Mouse (Mus musculus): ENCODE measurements around the gene Bcl2a1d. TPM values are rescaled to one million over a fixed set of nuclear protein-coding genes. Genes with fewer than 3 reads are reported as not detected.
A peak's percentile ranks its signal among the peaks of the same experiment; 100 is the strongest.
"Not testable (repeated sequence)": the region's sequence is repeated elsewhere in the genome, so short reads cannot be mapped to it uniquely, and the experiment has no call there.

Gene Bcl2a1d
- 18.0 and 18.2 TPM in 2 replicates for polyA plus RNA-seq (2015; fragmentation: Nextera tagmentation; extraction: Ambion mirVana)

DNA sequence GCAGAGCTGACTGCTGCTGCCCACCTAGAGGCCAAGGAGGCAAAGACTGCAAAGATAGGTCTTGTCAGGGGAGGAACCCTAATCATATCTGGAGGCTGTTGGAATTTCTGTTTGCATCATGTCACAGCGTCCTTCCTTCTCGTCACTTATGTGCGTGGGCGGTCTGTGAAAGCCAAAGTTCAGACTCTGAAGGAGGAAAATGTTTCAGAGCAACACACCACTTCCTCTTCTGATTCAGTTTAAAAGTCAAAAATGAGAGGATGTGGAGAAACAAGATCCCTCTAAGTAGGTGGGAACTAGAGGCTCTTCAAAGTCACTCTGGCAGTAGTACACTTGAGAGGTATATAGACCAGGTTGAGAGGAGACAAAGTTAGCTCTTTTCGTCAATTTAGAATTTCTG is at the start of gene Bcl2a1d:
TSS of gene Bcl2a1d (minus strand) at position 187 of the 400 bp plus-strand sequence.
- not testable (repeated sequence) for H3K27me3 ChIP-seq (replicated peaks; ENCODE audit: insufficient read depth, low read length); H3K4me2 ChIP-seq (replicated peaks; ENCODE audit: low read depth, low read length); H3K36me3 ChIP-seq (ENCODE audit: insufficient read depth, low read length); H3K9ac ChIP-seq (replicated peaks; ENCODE audit: low read depth); H3K4me1 ChIP-seq (ENCODE audit: insufficient read depth, low read depth, low read length); H3K9me3 ChIP-seq (ENCODE audit: low read length); H3K4me3 ChIP-seq (ENCODE audit: low read depth, low read length); H3K27ac ChIP-seq (ENCODE audit: low read length)
- DNase-seq (ENCODE audit: low spot score) (peak; percentile 48), ATAC-seq (peak; percentile 30; the same call in 1 of the 2 replicates)
- WGBS: 30% methylated on average over 5 of the region's 5 CpGs

DNA sequence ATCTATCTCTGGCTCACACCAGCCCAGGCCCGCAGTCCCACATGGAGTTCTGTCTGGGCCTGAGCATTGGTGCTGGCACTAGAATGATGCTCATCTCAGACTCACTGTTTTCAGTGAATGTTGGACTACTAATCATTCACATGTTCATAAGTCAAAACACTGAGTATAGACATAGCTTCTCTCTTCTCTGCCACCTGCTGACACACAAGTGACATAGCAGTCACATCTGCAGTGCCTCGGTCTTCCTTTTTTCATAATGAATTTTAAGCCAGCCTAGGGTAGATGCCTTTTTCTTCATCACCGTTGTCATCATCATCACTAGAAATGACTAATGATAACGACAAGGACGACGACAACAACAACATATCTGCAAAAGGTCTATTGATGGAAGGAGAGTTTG is 38.5 kb upstream of the Bcl2a1d start:
- H3K9ac ChIP-seq (replicated peaks; ENCODE audit: low read depth); H3K4me3 ChIP-seq (ENCODE audit: low read depth, low read length); H3K36me3 ChIP-seq (ENCODE audit: insufficient read depth, low read length); H3K27me3 ChIP-seq (replicated peaks; ENCODE audit: insufficient read depth, low read length); ATAC-seq; H3K4me2 ChIP-seq (replicated peaks; ENCODE audit: low read depth, low read length); H3K27ac ChIP-seq (ENCODE audit: low read length); H3K9me3 ChIP-seq (ENCODE audit: low read length); DNase-seq (ENCODE audit: low spot score); H3K4me1 ChIP-seq (ENCODE audit: insufficient read depth, low read depth, low read length): not testable (repeated sequence)
- WGBS: 80% methylated on average over 2 of the region's 6 CpGs

DNA sequence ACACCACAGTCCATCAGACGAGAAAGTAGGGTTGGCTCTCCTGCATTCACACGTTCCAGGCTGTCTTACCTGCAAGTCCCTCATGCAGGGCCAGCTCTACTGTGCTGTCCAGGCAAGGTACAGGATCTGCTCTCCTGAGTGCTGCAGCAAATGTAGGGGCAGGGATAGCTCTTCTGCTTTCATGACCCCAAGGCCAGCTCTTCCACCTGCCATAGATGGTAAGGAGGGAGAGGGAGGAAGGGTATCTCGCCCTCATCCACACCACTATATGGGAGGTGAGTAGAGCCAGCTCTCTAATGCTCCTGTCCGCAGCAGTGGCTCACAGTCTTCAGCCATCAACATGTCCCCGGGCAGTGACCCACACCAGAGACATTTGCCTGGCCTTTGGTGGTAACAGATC is 37.8 kb upstream of the Bcl2a1d start:
- H3K4me2 ChIP-seq (replicated peaks; ENCODE audit: low read depth, low read length); DNase-seq (ENCODE audit: low spot score); H3K27ac ChIP-seq (ENCODE audit: low read length); H3K27me3 ChIP-seq (replicated peaks; ENCODE audit: insufficient read depth, low read length); ATAC-seq; H3K36me3 ChIP-seq (ENCODE audit: insufficient read depth, low read length); H3K9ac ChIP-seq (replicated peaks; ENCODE audit: low read depth); H3K4me1 ChIP-seq (ENCODE audit: insufficient read depth, low read depth, low read length); H3K9me3 ChIP-seq (ENCODE audit: low read length); H3K4me3 ChIP-seq (ENCODE audit: low read depth, low read length): not testable (repeated sequence)
- WGBS: 77% methylated on average over 4 of the region's 5 CpGs

DNA sequence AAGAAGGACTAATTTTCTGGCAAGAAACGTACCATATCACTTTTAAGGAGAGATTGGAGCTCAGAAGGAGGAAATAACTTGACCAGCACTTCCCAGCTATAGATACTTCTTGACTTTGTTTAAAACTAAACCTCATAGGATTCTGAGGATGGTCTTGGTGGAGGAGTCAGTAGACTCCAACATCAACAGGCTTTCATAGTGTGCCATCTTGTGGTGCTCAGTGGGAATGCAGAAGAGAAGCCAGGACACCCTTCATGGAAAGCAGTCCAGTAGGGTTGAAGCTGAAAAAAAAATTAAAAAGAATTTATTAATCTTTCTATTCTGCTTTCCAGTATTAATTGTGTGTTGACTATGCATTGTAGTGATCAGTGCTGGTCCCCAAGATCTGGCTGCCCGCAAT is 15.0 kb upstream of the Bcl2a1d start:
- not testable (repeated sequence) for H3K4me2 ChIP-seq (replicated peaks; ENCODE audit: low read depth, low read length); DNase-seq (ENCODE audit: low spot score); H3K9me3 ChIP-seq (ENCODE audit: low read length); H3K9ac ChIP-seq (replicated peaks; ENCODE audit: low read depth); H3K27ac ChIP-seq (ENCODE audit: low read length); H3K36me3 ChIP-seq (ENCODE audit: insufficient read depth, low read length); H3K27me3 ChIP-seq (replicated peaks; ENCODE audit: insufficient read depth, low read length); H3K4me3 ChIP-seq (ENCODE audit: low read depth, low read length); H3K4me1 ChIP-seq (ENCODE audit: insufficient read depth, low read depth, low read length)
- ATAC-seq: peak; percentile 41; the same call in 1 of the 2 replicates
- 20% methylated on average over 1 of the region's 2 CpGs for WGBS
- TF ChIP-seq CTCF (IDR thresholded peaks at IDR 0.05): peak; percentile 57

DNA sequence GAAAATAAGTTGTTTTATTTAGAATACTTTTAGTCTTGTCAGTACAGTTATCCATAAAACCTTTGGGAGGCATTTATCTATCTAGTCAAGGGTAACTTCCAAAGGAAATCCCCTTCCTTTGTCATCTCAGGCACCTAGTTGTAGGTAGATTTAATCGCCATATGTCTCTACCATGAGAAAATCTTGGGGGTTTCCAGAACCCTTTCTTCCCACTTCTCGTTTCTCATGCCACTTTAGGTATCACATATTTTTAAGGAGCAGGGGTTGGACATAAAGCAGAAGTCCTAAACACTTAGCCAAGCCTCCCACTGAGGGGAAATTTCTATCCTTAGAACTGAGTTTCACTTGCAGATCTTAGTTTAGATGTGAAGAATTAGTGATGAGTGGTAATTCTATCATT is 14.3 kb upstream of the Bcl2a1d start:
- no CpG with 5 or more reads among the region's 2 CpGs for WGBS
- H3K27ac ChIP-seq (ENCODE audit: low read length); H3K4me2 ChIP-seq (replicated peaks; ENCODE audit: low read depth, low read length); H3K4me3 ChIP-seq (ENCODE audit: low read depth, low read length); ATAC-seq; H3K27me3 ChIP-seq (replicated peaks; ENCODE audit: insufficient read depth, low read length); H3K9ac ChIP-seq (replicated peaks; ENCODE audit: low read depth); H3K9me3 ChIP-seq (ENCODE audit: low read length); DNase-seq (ENCODE audit: low spot score); H3K36me3 ChIP-seq (ENCODE audit: insufficient read depth, low read length); H3K4me1 ChIP-seq (ENCODE audit: insufficient read depth, low read depth, low read length): not testable (repeated sequence)

DNA sequence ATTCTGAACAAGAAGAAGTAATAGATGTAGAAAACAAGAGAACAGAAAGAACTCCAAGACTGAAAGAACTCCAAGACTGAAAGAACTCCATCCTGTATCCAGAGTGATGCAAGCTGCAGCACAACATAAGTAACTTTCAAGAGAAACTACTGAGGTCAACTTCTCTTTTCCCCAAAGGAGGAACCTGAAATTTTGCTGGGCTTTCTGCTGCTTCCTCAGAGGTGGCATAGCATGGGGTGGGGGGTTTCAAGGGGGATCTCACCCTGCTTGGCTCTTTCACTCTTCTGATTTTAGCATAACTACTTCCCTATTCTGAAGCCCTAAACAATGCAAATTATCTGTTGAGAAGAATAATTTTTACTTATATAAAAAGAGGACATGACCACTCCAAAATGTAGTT is 3.6 kb upstream of the Bcl2a1d start:
- not testable (repeated sequence) for H3K9me3 ChIP-seq (ENCODE audit: low read length); H3K27me3 ChIP-seq (replicated peaks; ENCODE audit: insufficient read depth, low read length); H3K4me2 ChIP-seq (replicated peaks; ENCODE audit: low read depth, low read length); H3K36me3 ChIP-seq (ENCODE audit: insufficient read depth, low read length); H3K4me1 ChIP-seq (ENCODE audit: insufficient read depth, low read depth, low read length); DNase-seq (ENCODE audit: low spot score); ATAC-seq; H3K9ac ChIP-seq (replicated peaks; ENCODE audit: low read depth); H3K4me3 ChIP-seq (ENCODE audit: low read depth, low read length); H3K27ac ChIP-seq (ENCODE audit: low read length)

DNA sequence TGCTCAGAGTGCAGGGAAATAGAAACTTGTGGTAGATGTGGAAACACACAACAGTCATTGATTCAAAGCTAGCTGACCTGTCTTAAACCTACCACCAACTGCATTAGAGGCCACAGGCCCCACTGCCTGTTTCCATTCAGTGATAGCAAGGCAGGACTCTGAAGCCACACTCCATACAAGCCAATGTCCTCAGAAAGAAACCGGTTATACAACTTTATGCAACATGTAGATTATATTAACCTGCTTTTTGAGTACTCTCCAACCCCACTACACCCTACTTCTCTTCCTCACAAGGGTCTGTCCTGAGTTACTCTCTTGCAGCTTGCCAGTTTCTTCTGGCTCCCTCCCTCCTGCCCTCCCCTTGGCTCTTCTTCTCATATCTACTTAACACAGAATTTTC is 1.5 kb upstream of the Bcl2a1d start:
- TF ChIP-seq EP300 (IDR thresholded peaks at IDR 0.05): peak; percentile 80
- DNase-seq (ENCODE audit: low spot score) (peak; percentile 90), ATAC-seq (peak; percentile 97)
- WGBS: 64% methylated on average over 1 of the region's 1 CpGs
- not testable (repeated sequence) for H3K4me1 ChIP-seq (ENCODE audit: insufficient read depth, low read depth, low read length); H3K27ac ChIP-seq (ENCODE audit: low read length); H3K4me3 ChIP-seq (ENCODE audit: low read depth, low read length); H3K9ac ChIP-seq (replicated peaks; ENCODE audit: low read depth); H3K27me3 ChIP-seq (replicated peaks; ENCODE audit: insufficient read depth, low read length); H3K36me3 ChIP-seq (ENCODE audit: insufficient read depth, low read length); H3K9me3 ChIP-seq (ENCODE audit: low read length); H3K4me2 ChIP-seq (replicated peaks; ENCODE audit: low read depth, low read length)

DNA sequence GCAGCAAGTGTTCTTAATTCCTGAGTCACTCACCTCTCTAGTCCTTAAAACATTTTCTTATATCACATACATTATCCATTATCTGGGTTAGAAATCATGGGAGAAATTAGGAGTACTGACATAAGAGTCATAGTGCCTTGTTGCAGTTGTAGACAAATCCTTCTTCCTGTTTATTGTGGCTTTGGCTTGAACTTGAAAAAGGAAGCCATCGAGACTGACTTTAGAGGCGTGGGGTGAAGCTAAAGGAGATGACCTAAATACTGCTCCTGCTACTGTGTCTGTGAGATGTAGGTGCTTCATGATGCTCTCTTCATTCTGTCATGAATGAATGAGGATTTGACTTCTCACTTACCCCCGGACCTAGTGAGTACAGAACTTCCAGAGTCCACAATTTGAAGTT is 620 bp upstream of the Bcl2a1d start:
- not testable (repeated sequence) for H3K4me1 ChIP-seq (ENCODE audit: insufficient read depth, low read depth, low read length); H3K4me3 ChIP-seq (ENCODE audit: low read depth, low read length); H3K36me3 ChIP-seq (ENCODE audit: insufficient read depth, low read length); H3K9me3 ChIP-seq (ENCODE audit: low read length); H3K27ac ChIP-seq (ENCODE audit: low read length); H3K9ac ChIP-seq (replicated peaks; ENCODE audit: low read depth); H3K27me3 ChIP-seq (replicated peaks; ENCODE audit: insufficient read depth, low read length); H3K4me2 ChIP-seq (replicated peaks; ENCODE audit: low read depth, low read length); DNase-seq (ENCODE audit: low spot score)
- 0 out of 2 replicates have a peak, but pooled peaks have one; percentile 7 for ATAC-seq
- 37% methylated on average over 1 of the region's 3 CpGs for WGBS

DNA sequence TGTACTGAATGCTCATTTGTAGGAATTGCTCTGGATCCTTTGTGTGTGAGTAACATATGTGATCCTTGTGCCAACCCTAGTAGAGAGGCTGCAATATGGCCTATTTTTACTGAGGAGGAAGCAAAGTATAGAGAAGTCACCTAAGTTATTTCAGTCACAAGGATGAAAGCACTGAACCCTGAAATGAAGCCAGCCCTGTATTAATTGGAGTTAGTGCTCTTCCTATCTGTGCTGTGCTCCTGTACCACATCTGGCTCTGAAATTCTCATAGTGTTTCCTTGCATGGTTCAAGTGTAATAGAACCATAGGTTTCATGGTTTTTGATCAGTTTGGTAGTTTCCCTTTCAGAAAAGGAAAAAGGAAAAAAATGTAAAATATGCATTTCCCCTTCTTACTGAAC is 3.4 kb downstream of the Bcl2a1d start:
- H3K4me3 ChIP-seq (ENCODE audit: low read depth, low read length); H3K36me3 ChIP-seq (ENCODE audit: insufficient read depth, low read length); H3K27ac ChIP-seq (ENCODE audit: low read length); H3K9me3 ChIP-seq (ENCODE audit: low read length); H3K4me2 ChIP-seq (replicated peaks; ENCODE audit: low read depth, low read length); H3K9ac ChIP-seq (replicated peaks; ENCODE audit: low read depth); H3K27me3 ChIP-seq (replicated peaks; ENCODE audit: insufficient read depth, low read length); DNase-seq (ENCODE audit: low spot score); ATAC-seq; H3K4me1 ChIP-seq (ENCODE audit: insufficient read depth, low read depth, low read length): not testable (repeated sequence)

DNA sequence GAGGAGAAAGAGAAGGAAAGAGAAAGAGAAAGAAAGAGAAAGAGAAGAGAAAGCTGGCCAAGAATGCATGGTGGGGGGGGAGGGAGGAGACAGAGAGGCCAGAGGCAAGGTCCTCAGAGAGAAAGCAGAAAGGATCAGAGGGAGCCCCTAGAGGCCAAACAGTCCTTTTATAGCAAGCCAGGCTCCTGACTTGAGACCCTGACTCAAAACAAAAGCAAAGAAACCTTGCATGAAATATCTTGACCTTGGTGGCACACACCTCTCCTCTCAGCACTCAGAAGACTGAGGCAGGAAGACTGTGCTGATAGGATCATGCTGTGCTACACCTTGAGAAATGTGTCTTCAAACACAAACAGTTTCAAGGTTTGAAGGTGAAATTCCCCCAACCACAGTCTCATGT is 10.1 kb downstream of the Bcl2a1d start:
- H3K9ac ChIP-seq (replicated peaks; ENCODE audit: low read depth); H3K27me3 ChIP-seq (replicated peaks; ENCODE audit: insufficient read depth, low read length); H3K4me3 ChIP-seq (ENCODE audit: low read depth, low read length); H3K4me1 ChIP-seq (ENCODE audit: insufficient read depth, low read depth, low read length); H3K9me3 ChIP-seq (ENCODE audit: low read length); ATAC-seq; H3K4me2 ChIP-seq (replicated peaks; ENCODE audit: low read depth, low read length); DNase-seq (ENCODE audit: low spot score); H3K36me3 ChIP-seq (ENCODE audit: insufficient read depth, low read length); H3K27ac ChIP-seq (ENCODE audit: low read length): not testable (repeated sequence)
